ENCODE assay signal across 9 mouse cellular contexts in genomic region chr7:98051980-98052379, GRCm38 (mm10).
DNase-seq lines count a peak whose midpoint lies in the region; ATAC-seq and TF ChIP-seq lines count a peak whose summit lies in the region.
"Had no signal": no experiment of that assay in that cellular context is flagged by ENCODE, and none has a peak within 500 bp of the region (broad histone marks: within the 10 kb centered on the region; RNA-seq: fewer than 3 reads in every experiment).

No protein-coding gene starts in this region.

- ATAC-seq in heart, embryonic 12.5 days (ENCODE audit: insufficient number of reproducible peaks, low FRiP score): no peak
- no peak for ATAC-seq in forebrain, embryonic 14.5 days

- no peak overlapping the region for H3K4me3 ChIP-seq in heart, embryonic 12.5 days
- H3K4me3 ChIP-seq in forebrain, embryonic 14.5 days (ENCODE audit: low read depth, low read length): no peak overlapping the region
- H3K4me3 ChIP-seq in left cerebral cortex, adult 2 months: no peak overlapping the region
- no peak overlapping the region for H3K4me3 ChIP-seq in olfactory bulb, adult 2 months (ENCODE audit: insufficient read depth, low read depth, low read length)
- H3K4me3 ChIP-seq: midbrain, embryonic 12.5 days had no signal

- 22% methylated on average over 8 of the region's 8 CpGs for WGBS in heart, embryonic 12.5 days
- 18% methylated on average over 8 of the region's 8 CpGs for whole genome bisulfite sequencing in forebrain, embryonic 14.5 days
- 26% methylated on average over 8 of the region's 8 CpGs for WGBS in olfactory bulb, adult 2 months

- H3K9ac ChIP-seq in heart, embryonic 12.5 days: no peak overlapping the region
- no peak overlapping the region for H3K9ac ChIP-seq in forebrain, embryonic 14.5 days (ENCODE audit: low read length)
- H3K9ac ChIP-seq: midbrain, embryonic 12.5 days had no signal

- H3K27ac ChIP-seq in heart, embryonic 12.5 days (ENCODE audit: poor library complexity, severe bottlenecking): no peak overlapping the region
- H3K27ac ChIP-seq in forebrain, embryonic 14.5 days (ENCODE audit: low read depth, low read length): no peak overlapping the region
- no peak overlapping the region for H3K27ac ChIP-seq in left cerebral cortex, adult 2 months
- H3K27ac ChIP-seq in olfactory bulb, adult 2 months (ENCODE audit: insufficient read depth, low read depth, low read length): no peak overlapping the region
- H3K27ac ChIP-seq: midbrain, embryonic 12.5 days had no signal

- no peaks in the 10 kb centered on the region for H3K9me3 ChIP-seq in heart, embryonic 12.5 days (replicated peaks)
- no peaks in the 10 kb centered on the region for H3K9me3 ChIP-seq in forebrain, embryonic 14.5 days (replicated peaks; ENCODE audit: control insufficient read depth, low read length)
- H3K9me3 ChIP-seq: midbrain, embryonic 12.5 days had no signal

- peaks cover 3% of the 10 kb centered on the region; the same call in 1 of the 2 replicates for H3K36me3 ChIP-seq in heart, embryonic 12.5 days
- H3K36me3 ChIP-seq in forebrain, embryonic 14.5 days (ENCODE audit: control insufficient read depth, insufficient read depth, low read length): no peaks in the 10 kb centered on the region
- H3K36me3 ChIP-seq: midbrain, embryonic 12.5 days had no signal

- DNase-seq in heart, adult 8-10 months (ENCODE audit: low spot score): peak; percentile 7
- DNase-seq in 416B (ENCODE audit: low read depth): peak; percentile 59
- DNase-seq in adrenal gland, postnatal 14 days: peak; percentile 83
- peak; percentile 38 for DNase-seq in forebrain, embryonic 14.5 days (ENCODE audit: low spot score)
- DNase-seq in left cerebral cortex, adult 2 months (ENCODE audit: extremely low spot score in 1 of 2, low spot score in 2 of 2): peak in 1 of 2 experiments; percentile 22
- no peak for DNase-seq in MN1 (ENCODE audit: low spot score)

- no peak for TF ChIP-seq POLR2A in olfactory bulb, adult 2 months (IDR thresholded peaks at IDR 0.05; ENCODE audit: insufficient read depth, low read depth, low read length)

- TF ChIP-seq CTCF in left cerebral cortex, adult 2 months (IDR thresholded peaks at IDR 0.05): peak; percentile 68
- peak; percentile 42; the same call in 1 of the 2 replicates for TF ChIP-seq CTCF in olfactory bulb, adult 2 months (IDR thresholded peaks at IDR 0.05; ENCODE audit: insufficient read depth, low read depth, low read length)

- H3K4me2 ChIP-seq in heart, embryonic 12.5 days: no peak overlapping the region
- no peak overlapping the region for H3K4me2 ChIP-seq in forebrain, embryonic 14.5 days (ENCODE audit: low read length)
- H3K4me2 ChIP-seq: midbrain, embryonic 12.5 days had no signal

- intact Hi-C loops in left cerebral cortex, adult 2 months (cut with DNase I): no loop called here

- H3K27me3 ChIP-seq in heart, embryonic 12.5 days (replicated peaks): no peaks in the 10 kb centered on the region
- no peaks in the 10 kb centered on the region for H3K27me3 ChIP-seq in forebrain, embryonic 14.5 days (replicated peaks; ENCODE audit: control insufficient read depth, insufficient read depth, low read length)
- H3K27me3 ChIP-seq: midbrain, embryonic 12.5 days had no signal

- no peaks in the 10 kb centered on the region for H3K4me1 ChIP-seq in heart, embryonic 12.5 days (replicated peaks)
- H3K4me1 ChIP-seq in forebrain, embryonic 14.5 days (ENCODE audit: control insufficient read depth, insufficient read depth, low read length): no peaks in the 10 kb centered on the region
- no peaks in the 10 kb centered on the region for H3K4me1 ChIP-seq in olfactory bulb, adult 2 months (ENCODE audit: control insufficient read depth, insufficient read depth, low read length)
- H3K4me1 ChIP-seq: midbrain, embryonic 12.5 days had no signal
